Mouse (Mus musculus) ES-E14 (cell line): ENCODE data around the gene Mtx1.

Experiments
- CHD2 ChIP-seq: IDR thresholded peaks from 2 replicates; pipeline ENCODE4 v1.6.1; 2014; ENCODE audit warnings: mild to moderate bottlenecking, low read depth, low read length, inconsistent platforms
- HCFC1 ChIP-seq: IDR thresholded peaks from 2 replicates; pipeline ENCODE4 v1.6.1; 2012; ENCODE audit warnings: low read length, inconsistent platforms, borderline replicate concordance; ENCODE audit not compliant: insufficient read depth
- MAFK ChIP-seq: IDR thresholded peaks from 2 replicates; pipeline ENCODE4 v1.6.1; 2014; ENCODE audit warnings: mild to moderate bottlenecking, low read depth, low read length, inconsistent platforms; ENCODE audit not compliant: insufficient read depth
- ZC3H11A ChIP-seq: IDR thresholded peaks from 2 replicates; pipeline ENCODE4 v1.6.1; 2012; ENCODE audit warnings: low read depth, mild to moderate bottlenecking, inconsistent platforms, low read length, borderline replicate concordance
- ZNF384 ChIP-seq: IDR thresholded peaks from 2 replicates; pipeline ENCODE4 v1.6.1; 2012; ENCODE audit warnings: low read depth, low read length, inconsistent platforms

GRCm38 (mm10) chr3:89210731-89211130 lies 16.2 kb downstream of the Mtx1 start:
- TF ChIP-seq MAFK (no peak), ZC3H11A (no peak), ZNF384 (no peak), HCFC1 (no peak), CHD2 (no peak)
